Mouse (Mus musculus) lung, postnatal 0 days (tissue): ENCODE results near the gene Clip2.

ENCODE experiments used
- CTCF ChIP-seq: IDR thresholded peaks from 2 replicates; pipeline ENCODE4 v1.5.1; 2016; ENCODE audit warnings: antibody characterized with exemption, mild to moderate bottlenecking
- EP300 ChIP-seq: IDR thresholded peaks from 2 replicates; pipeline ENCODE4 v1.6.1; 2016; ENCODE audit warnings: antibody characterized with exemption, mild to moderate bottlenecking, control low read depth

GRCm38 (mm10) chr5:134468158-134468765 is 84.0 kb downstream of the Clip2 start:
- no peak for TF ChIP-seq CTCF
- TF ChIP-seq EP300, result no peak
